Mouse (Mus musculus) frontal cortex, postnatal 36 days (tissue): ENCODE data around the gene Skint2.

Experiments
- DNase-seq, 2 experiments: peaks; one replicate each; pipeline ENCODE4 v3.0.0; 2022; ENCODE audit warnings: low spot score in 2 of 2

Skint2 gene

GRCm38 (mm10) chr4:112556894-112557293 is at the start of gene Skint2:
Gene Skint2, plus strand, starts transcription at chr4:112557194.
- no peak for DNase-seq
